Comparison of ENCODE assay signal across 8 mouse cellular contexts in the genomic region with DNA sequence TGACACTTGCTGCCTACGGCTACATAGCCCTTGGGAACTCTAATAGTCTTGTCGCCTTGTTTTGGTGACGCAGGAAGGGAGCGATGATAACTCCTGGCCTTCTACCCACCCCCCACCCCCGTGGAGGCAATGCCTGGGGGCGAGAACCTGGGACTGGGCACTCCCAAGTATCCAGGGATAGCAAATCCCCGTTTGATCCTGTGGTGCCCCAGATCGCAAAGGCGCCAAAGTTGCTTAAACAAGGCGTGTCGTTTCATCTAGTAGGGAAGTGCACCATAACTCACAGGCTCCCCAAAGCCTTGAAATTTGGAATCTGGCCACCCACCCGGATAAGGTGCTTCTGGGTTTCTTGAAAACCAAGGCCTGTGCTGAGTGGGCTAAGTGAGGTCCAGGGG. TPM values are rescaled to one million over a fixed set of nuclear protein-coding genes. Genes with fewer than 3 reads are reported as not detected.
DNase-seq lines count a peak whose midpoint lies in the region; ATAC-seq and TF ChIP-seq lines count a peak whose summit lies in the region.

No protein-coding gene starts in this region.

- peaks cover 12% of the 10 kb centered on the region for H3K36me3 ChIP-seq in heart, embryonic 12.5 days
- H3K36me3 ChIP-seq in ES-Bruce4 (ENCODE audit: control insufficient read depth, insufficient read depth, low read length, poor library complexity, severe bottlenecking): no peaks in the 10 kb centered on the region
- H3K36me3 ChIP-seq in hindbrain, embryonic 10.5 days: peaks cover 11% of the 10 kb centered on the region
- H3K36me3 ChIP-seq in liver, embryonic 16.5 days (ENCODE audit: control insufficient read depth, insufficient read depth): no peaks in the 10 kb centered on the region

- no peak for TF ChIP-seq EP300 in ES-Bruce4 (IDR thresholded peaks at IDR 0.05; ENCODE audit: insufficient read depth, low read depth, low read length)

- peak overlapping the region; percentile 91 for H3K4me2 ChIP-seq in heart, embryonic 12.5 days
- peak overlapping the region; percentile 75 for H3K4me2 ChIP-seq in liver, embryonic 16.5 days (ENCODE audit: low read depth, low read length)

- no peak for TF ChIP-seq POLR2A in ES-Bruce4 (IDR thresholded peaks at IDR 0.05; ENCODE audit: insufficient read depth, low read length)
- TF ChIP-seq POLR2A in olfactory bulb, adult 2 months (IDR thresholded peaks at IDR 0.05; ENCODE audit: insufficient read depth, low read depth, low read length): no peak; the same call in 1 of the 2 replicates

- intact Hi-C loops in heart, postnatal 25 days (cut with DNase I): loop anchor here (10.0 kb wide), 1 partner anchor 607 kb away; no protein-coding TSS in a partner anchor
- intact Hi-C loops in left cerebral cortex, postnatal 36 days (cut with DNase I): loop anchor here (2.0 to 5.0 kb wide), 2 partner anchors 244 to 371 kb away; a partner anchor contains a TSS

- 1% methylated on average over 12 of the region's 12 CpGs for WGBS in heart, embryonic 12.5 days
- WGBS in hindbrain, embryonic 10.5 days: 1% methylated on average over 12 of the region's 12 CpGs
- under 1% methylated on average over 12 of the region's 12 CpGs for WGBS in liver, embryonic 16.5 days (ENCODE audit: insufficient replicate concordance)
- WGBS in olfactory bulb, adult 2 months: under 1% methylated on average over 12 of the region's 12 CpGs

- peak overlapping the region; percentile 72 for H3K27ac ChIP-seq in heart, embryonic 12.5 days (ENCODE audit: poor library complexity, severe bottlenecking)
- no peak overlapping the region for H3K27ac ChIP-seq in ES-Bruce4 (ENCODE audit: insufficient read depth, low read length)
- H3K27ac ChIP-seq in hindbrain, embryonic 10.5 days: peak overlapping the region; percentile 91
- peak overlapping the region; percentile 25; the same call in 1 of the 2 replicates for H3K27ac ChIP-seq in liver, embryonic 16.5 days (ENCODE audit: low read length)
- 0 out of 2 replicates have a peak overlapping the region, but pooled peaks have one; percentile 30 for H3K27ac ChIP-seq in olfactory bulb, adult 2 months (ENCODE audit: insufficient read depth, low read depth, low read length)

- no peak for TF ChIP-seq CTCF in ES-Bruce4 (IDR thresholded peaks at IDR 0.05; ENCODE audit: low read depth, low read length)
- no peak for TF ChIP-seq CTCF in olfactory bulb, adult 2 months (IDR thresholded peaks at IDR 0.05; ENCODE audit: insufficient read depth, low read depth, low read length)

- H3K9ac ChIP-seq in heart, embryonic 12.5 days: peak overlapping the region; percentile 87
- H3K9ac ChIP-seq in ES-Bruce4 (ENCODE audit: low read depth, poor library complexity, severe bottlenecking): peak overlapping the region; percentile 44
- peak overlapping the region; percentile 70 for H3K9ac ChIP-seq in liver, embryonic 16.5 days (ENCODE audit: low read depth, low read length)

- peak; percentile 73; the same call in 1 of the 2 replicates for ATAC-seq in heart, embryonic 12.5 days (ENCODE audit: insufficient number of reproducible peaks, low FRiP score)
- ATAC-seq in liver, embryonic 16.5 days (ENCODE audit: low read depth): peak; percentile 37

- H3K27me3 ChIP-seq in heart, embryonic 12.5 days (replicated peaks): no peaks in the 10 kb centered on the region
- H3K27me3 ChIP-seq in ES-Bruce4 (ENCODE audit: control insufficient read depth, insufficient read depth, low read length, poor library complexity, severe bottlenecking): no peaks in the 10 kb centered on the region
- H3K27me3 ChIP-seq in hindbrain, embryonic 10.5 days (ENCODE audit: insufficient read depth, poor library complexity, severe bottlenecking): no peaks in the 10 kb centered on the region
- no peaks in the 10 kb centered on the region for H3K27me3 ChIP-seq in liver, embryonic 16.5 days (ENCODE audit: control insufficient read depth, insufficient read depth, low read depth, low read length)

- H3K9me3 ChIP-seq in heart, embryonic 12.5 days (replicated peaks): no peaks in the 10 kb centered on the region
- no peaks in the 10 kb centered on the region for H3K9me3 ChIP-seq in ES-Bruce4 (replicated peaks; ENCODE audit: control insufficient read depth, insufficient read depth, low read length, poor library complexity, severe bottlenecking)
- H3K9me3 ChIP-seq in hindbrain, embryonic 10.5 days: no peaks in the 10 kb centered on the region
- no peaks in the 10 kb centered on the region for H3K9me3 ChIP-seq in liver, embryonic 16.5 days (replicated peaks; ENCODE audit: control insufficient read depth, low read length)

- peak overlapping the region; percentile 77 for H3K4me3 ChIP-seq in heart, embryonic 12.5 days
- H3K4me3 ChIP-seq in ES-Bruce4 (ENCODE audit: low read depth, low read length): peak overlapping the region; percentile 87
- H3K4me3 ChIP-seq in hindbrain, embryonic 10.5 days: peak overlapping the region; percentile 79
- peak overlapping the region; percentile 71 for H3K4me3 ChIP-seq in liver, embryonic 16.5 days (ENCODE audit: low read depth, low read length)
- peak overlapping the region; percentile 72 for H3K4me3 ChIP-seq in olfactory bulb, adult 2 months (ENCODE audit: insufficient read depth, low read depth, low read length)

- H3K4me1 ChIP-seq in heart, embryonic 12.5 days (replicated peaks): peaks cover 15% of the 10 kb centered on the region
- H3K4me1 ChIP-seq in ES-Bruce4 (ENCODE audit: control insufficient read depth, insufficient read depth, low read length): peaks cover 3% of the 10 kb centered on the region
- H3K4me1 ChIP-seq in hindbrain, embryonic 10.5 days (replicated peaks): peaks cover 26% of the 10 kb centered on the region
- H3K4me1 ChIP-seq in liver, embryonic 16.5 days (ENCODE audit: control insufficient read depth, low read depth, low read length): peaks cover 18% of the 10 kb centered on the region
- H3K4me1 ChIP-seq in olfactory bulb, adult 2 months (ENCODE audit: control insufficient read depth, insufficient read depth, low read length): peaks cover 11% of the 10 kb centered on the region

- no peak for DNase-seq in heart, postnatal 25 days (ENCODE audit: low spot score)
- peak; percentile 50 for DNase-seq in embryo, embryonic 10.5 days (ENCODE audit: low spot score)
- DNase-seq in hindbrain, embryonic 10.5 days (ENCODE audit: low spot score): no peak
- no peak for DNase-seq in left cerebral cortex, postnatal 36 days (ENCODE audit: low spot score in 2 of 2)

RNA-seq across cellular contexts. Expression of a gene that starts 0.3 kb away (rescaled TPM):
- polyA plus RNA-seq in heart, embryonic 12.5 days (2016; fragmentation: Nextera tagmentation; extraction: Ambion mirVana): 121 and 124 TPM in 2 replicates
- total RNA-seq in heart, postnatal 25 days (2021): 10 to 100 TPM; 75.9 to 77.2 TPM
- 28.7 and 37.2 TPM in 2 replicates for polyA plus RNA-seq in ES-Bruce4 (2011; ENCODE audit: insufficient read depth, insufficient read length, low read depth, missing spikeins)
- 131 and 136 TPM in 2 replicates for polyA plus RNA-seq in hindbrain, embryonic 10.5 days (2016; fragmentation: Nextera tagmentation; extraction: Ambion mirVana)
- polyA plus RNA-seq in liver, embryonic 16.5 days (2015; fragmentation: Nextera tagmentation; extraction: Ambion mirVana): 35.9 and 42.1 TPM in 2 replicates
- polyA plus RNA-seq in olfactory bulb, adult 2 months (2012; ENCODE audit: insufficient read depth, insufficient read length, low replicate concordance, missing spikeins): not detected in 2 replicates
- 10 to 100 TPM; 15.8 to 16.2 TPM for total RNA-seq in left cerebral cortex, postnatal 36 days (2021)

RNA-seq across cellular contexts. Expression of a gene that starts 9.2 kb away (rescaled TPM):
- 2.0 and 2.1 TPM in 2 replicates for polyA plus RNA-seq in heart, embryonic 12.5 days (2016; fragmentation: Nextera tagmentation; extraction: Ambion mirVana)
- not detected for total RNA-seq in heart, postnatal 25 days (2021)
- polyA plus RNA-seq in ES-Bruce4 (2011; ENCODE audit: insufficient read depth, insufficient read length, low read depth, missing spikeins): not detected in 2 replicates
- polyA plus RNA-seq in hindbrain, embryonic 10.5 days (2016; fragmentation: Nextera tagmentation; extraction: Ambion mirVana): 1.4 and 13.1 TPM in 2 replicates
- polyA plus RNA-seq in liver, embryonic 16.5 days (2015; fragmentation: Nextera tagmentation; extraction: Ambion mirVana): not detected in 2 replicates
- polyA plus RNA-seq in olfactory bulb, adult 2 months (2012; ENCODE audit: insufficient read depth, insufficient read length, low replicate concordance, missing spikeins): not detected in 2 replicates
- under 1 TPM in 1 of 2 experiments, not detected in 1; 0.17 TPM for total RNA-seq in left cerebral cortex, postnatal 36 days (2021)

RNA-seq across cellular contexts. Expression of a gene that starts 19.8 kb away (rescaled TPM):
- not detected in 2 replicates for polyA plus RNA-seq in heart, embryonic 12.5 days (2016; fragmentation: Nextera tagmentation; extraction: Ambion mirVana)
- 1 to 10 TPM in 1 of 2 experiments, under 1 TPM in 1; 0.75 to 1.4 TPM for total RNA-seq in heart, postnatal 25 days (2021)
- polyA plus RNA-seq in ES-Bruce4 (2011; ENCODE audit: insufficient read depth, insufficient read length, low read depth, missing spikeins): not detected in 2 replicates
- polyA plus RNA-seq in hindbrain, embryonic 10.5 days (2016; fragmentation: Nextera tagmentation; extraction: Ambion mirVana): not detected in 2 replicates
- polyA plus RNA-seq in liver, embryonic 16.5 days (2015; fragmentation: Nextera tagmentation; extraction: Ambion mirVana): not detected in 2 replicates
- not detected in 2 replicates for polyA plus RNA-seq in olfactory bulb, adult 2 months (2012; ENCODE audit: insufficient read depth, insufficient read length, low replicate concordance, missing spikeins)
- not detected for total RNA-seq in left cerebral cortex, postnatal 36 days (2021)

RNA-seq across cellular contexts. Expression of a gene that starts 57.9 kb away (rescaled TPM):
- 78.4 and 87.1 TPM in 2 replicates for polyA plus RNA-seq in heart, embryonic 12.5 days (2016; fragmentation: Nextera tagmentation; extraction: Ambion mirVana)
- 10 to 100 TPM; 39.8 to 40.1 TPM for total RNA-seq in heart, postnatal 25 days (2021)
- polyA plus RNA-seq in ES-Bruce4 (2011; ENCODE audit: insufficient read depth, insufficient read length, low read depth, missing spikeins): not detected in 2 replicates
- polyA plus RNA-seq in hindbrain, embryonic 10.5 days (2016; fragmentation: Nextera tagmentation; extraction: Ambion mirVana): 1.0 and 1.3 TPM in 2 replicates
- not detected in 2 replicates for polyA plus RNA-seq in liver, embryonic 16.5 days (2015; fragmentation: Nextera tagmentation; extraction: Ambion mirVana)
- polyA plus RNA-seq in olfactory bulb, adult 2 months (2012; ENCODE audit: insufficient read depth, insufficient read length, low replicate concordance, missing spikeins): not detected in 2 replicates
- total RNA-seq in left cerebral cortex, postnatal 36 days (2021): not detected
